Mouse (Mus musculus) thymus, adult 2 months (tissue): ENCODE data around the gene Gprc5d.

Source experiments
- CTCF ChIP-seq: fragments of 200-500 bp; IDR thresholded peaks from 2 replicates; pipeline ENCODE4 v1.5.1; 2012; ENCODE audit warnings: mild to moderate bottlenecking, control low read depth, low read length, moderate library complexity, borderline replicate concordance; ENCODE audit not compliant: control insufficient read depth, poor library complexity, insufficient read depth; ENCODE audit errors: extremely low read depth
- POLR2A ChIP-seq: fragments of 200-500 bp; IDR thresholded peaks from 2 replicates; pipeline ENCODE4 v1.6.1; 2012; ENCODE audit warnings: mild to moderate bottlenecking, low read length, control low read depth, moderate library complexity; ENCODE audit not compliant: control insufficient read depth, poor library complexity, insufficient read depth; ENCODE audit errors: extremely low read depth

GRCm38 (mm10) chr6:135138207-135138606 is 20.1 kb upstream of the Gprc5d start:
- TF ChIP-seq CTCF (no peak), POLR2A (no peak)
